Mouse (Mus musculus): ENCODE results near the gene Ino80d.

GRCm38 (mm10) chr1:63115540-63115939 lies 1.1 kb upstream of the Ino80d start:
- TF ChIP-seq EP300 (optimal IDR thresholded peaks at IDR 0.05), result no peak
- no peak for TF ChIP-seq CTCF (IDR thresholded peaks at IDR 0.05; ENCODE audit: low read depth)
